Mouse (Mus musculus) midbrain, embryonic 12.5 days (tissue): ENCODE measurements around the gene Arl8b. TPM values are rescaled to one million over a fixed set of nuclear protein-coding genes. Genes with fewer than 3 reads are reported as not detected.

ENCODE experiments used
- ATAC-seq: fragments of 200-750 bp; cut with Nextera tagmentation; 2 replicates; pipeline ENCODE4 v1.8.0; 2017; ENCODE audit warnings: low read depth, moderate TSS enrichment, moderate library complexity; ENCODE audit not compliant: low FRiP score
- H3K27ac ChIP-seq: fragments of 300-500 bp; sonication (generic); replicated peaks from 2 replicates; pipeline ENCODE4 v1.5.1; 2016; ENCODE audit warnings: mild to moderate bottlenecking
- H3K27me3 ChIP-seq: fragments of 300-500 bp; sonication (generic); 2 replicates; pipeline ENCODE4 v1.6.1; 2016; ENCODE audit warnings: mild to moderate bottlenecking
- H3K36me3 ChIP-seq: fragments of 300-500 bp; sonication (generic); 2 replicates; pipeline ENCODE4 v1.6.1; 2016
- H3K4me1 ChIP-seq: fragments of 300-500 bp; sonication (generic); 2 replicates; pipeline ENCODE4 v1.6.1; 2016
- H3K4me2 ChIP-seq: fragments of 300-500 bp; sonication (generic); replicated peaks from 2 replicates; pipeline ENCODE4 v1.6.1; 2016; ENCODE audit warnings: mild to moderate bottlenecking, moderate library complexity
- H3K4me3 ChIP-seq: fragments of 300-500 bp; sonication (generic); 2 replicates; pipeline ENCODE4 v1.5.1; 2016; ENCODE audit warnings: mild to moderate bottlenecking
- H3K9ac ChIP-seq: fragments of 300-500 bp; sonication (generic); replicated peaks from 2 replicates; pipeline ENCODE4 v1.6.1; 2016; ENCODE audit warnings: mild to moderate bottlenecking, moderate library complexity
- H3K9me3 ChIP-seq: fragments of 300-500 bp; sonication (generic); 2 replicates; pipeline ENCODE4 v1.6.1; 2016; ENCODE audit warnings: mild to moderate bottlenecking
- WGBS: fragments of 180-500 bp; shearing (Covaris S2); methylation state at CpG from one replicate; pipeline ENCODE4 v1.1.7; 2016; 5-methylcytosine and 5-hydroxymethylcytosine counted together
- polyA plus RNA-seq: library from polyadenylated mRNA; unstranded; fragments of >200 nt; fragmentation: Nextera tagmentation; extraction: Ambion mirVana; gene quantifications from 2 replicates; pipeline ENCODE4 v1.2.1, GENCODE M21; 2016

Gene Arl8b
- polyA plus RNA-seq, 1 experiment from 2014 or later, result 74.2 TPM

DNA sequence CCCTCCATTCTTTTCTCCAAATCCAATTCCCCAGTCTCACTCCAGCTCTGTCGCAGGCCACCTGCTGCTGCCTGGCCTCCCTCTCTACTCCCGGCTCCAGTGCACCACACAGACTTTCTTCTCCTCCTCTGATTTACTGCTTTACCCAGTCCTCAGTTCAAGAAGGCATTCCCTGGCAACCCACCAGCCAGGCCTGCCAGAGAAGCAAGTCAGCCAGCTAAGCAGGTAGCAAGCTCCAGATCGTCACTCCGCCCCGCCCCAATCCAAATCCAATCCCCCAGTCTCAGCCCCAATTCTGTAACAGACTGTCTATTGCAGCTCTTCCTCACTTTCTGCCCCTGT is 23.2 kb upstream of the Arl8b start:
- Histone ChIP-seq H3K9me3 (no peaks in the 10 kb centered on the region), H3K36me3 (no peaks in the 10 kb centered on the region), H3K27ac (no peak overlapping the region), H3K4me3 (no peak overlapping the region), H3K4me1 (no peaks in the 10 kb centered on the region), H3K27me3 (no peaks in the 10 kb centered on the region), H3K4me2 (no peak overlapping the region), H3K9ac (no peak overlapping the region)
- WGBS, result 77% methylated on average over 5 of the region's 5 CpGs
- ATAC-seq, result no peak

DNA sequence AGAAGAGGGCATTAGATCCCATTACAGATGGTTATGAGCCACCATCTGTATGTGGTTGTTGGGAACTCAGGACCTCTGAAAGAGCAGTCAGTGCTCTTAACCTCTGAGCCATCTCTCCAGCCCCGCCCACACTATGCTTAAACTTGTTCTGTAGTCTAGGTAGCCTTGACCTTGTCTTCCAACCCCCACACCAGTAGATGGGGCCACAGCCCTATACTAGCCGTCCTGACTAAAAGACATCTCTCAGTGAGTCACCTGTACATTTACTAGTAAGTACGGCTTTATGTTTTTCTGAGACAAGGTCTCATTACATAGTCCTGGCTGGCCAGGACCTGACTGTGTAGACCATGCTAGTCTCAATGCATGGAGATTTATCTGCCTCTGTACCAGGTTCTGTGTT is 12.0 kb upstream of the Arl8b start:
- no peak overlapping the region for H3K4me3 ChIP-seq
- 87% methylated on average over 3 of the region's 3 CpGs for WGBS
- H3K27ac ChIP-seq, result no peak overlapping the region
- H3K9me3 ChIP-seq, result no peaks in the 10 kb centered on the region
- no peaks in the 10 kb centered on the region for H3K27me3 ChIP-seq
- H3K4me1 ChIP-seq, result no peaks in the 10 kb centered on the region
- no peaks in the 10 kb centered on the region for H3K36me3 ChIP-seq
- H3K9ac ChIP-seq, result no peak overlapping the region
- H3K4me2 ChIP-seq, result no peak overlapping the region
- ATAC-seq, result no peak

DNA sequence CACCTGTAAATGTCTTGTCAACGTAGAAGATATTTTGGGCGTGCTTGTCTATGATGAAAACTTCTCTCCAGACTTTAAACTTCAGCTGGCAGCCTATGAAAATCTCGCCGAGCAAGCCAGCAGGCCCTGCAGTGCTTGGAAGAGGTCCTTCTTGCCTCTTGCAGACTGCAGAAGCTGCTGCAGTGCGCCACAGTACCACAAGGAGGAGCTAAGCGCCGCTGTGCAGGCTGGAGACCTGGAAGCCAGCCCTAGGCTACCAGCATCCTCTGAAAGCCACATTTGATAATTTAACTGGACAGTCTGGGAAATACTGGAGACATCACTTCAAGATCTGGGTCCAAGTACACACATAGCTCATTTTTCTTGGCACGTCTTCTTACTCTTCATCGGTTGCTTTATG is 10.0 kb upstream of the Arl8b start:
- no peak overlapping the region for H3K9ac ChIP-seq
- H3K4me3 ChIP-seq, result no peak overlapping the region
- ATAC-seq, result peak; percentile 81; the same call in 1 of the 2 replicates
- no peaks in the 10 kb centered on the region for H3K4me1 ChIP-seq
- 16% methylated on average over 9 of the region's 9 CpGs for WGBS
- no peaks in the 10 kb centered on the region for H3K9me3 ChIP-seq
- no peak overlapping the region for H3K27ac ChIP-seq
- H3K4me2 ChIP-seq, result no peak overlapping the region
- H3K27me3 ChIP-seq, result no peaks in the 10 kb centered on the region
- H3K36me3 ChIP-seq, result no peaks in the 10 kb centered on the region

DNA sequence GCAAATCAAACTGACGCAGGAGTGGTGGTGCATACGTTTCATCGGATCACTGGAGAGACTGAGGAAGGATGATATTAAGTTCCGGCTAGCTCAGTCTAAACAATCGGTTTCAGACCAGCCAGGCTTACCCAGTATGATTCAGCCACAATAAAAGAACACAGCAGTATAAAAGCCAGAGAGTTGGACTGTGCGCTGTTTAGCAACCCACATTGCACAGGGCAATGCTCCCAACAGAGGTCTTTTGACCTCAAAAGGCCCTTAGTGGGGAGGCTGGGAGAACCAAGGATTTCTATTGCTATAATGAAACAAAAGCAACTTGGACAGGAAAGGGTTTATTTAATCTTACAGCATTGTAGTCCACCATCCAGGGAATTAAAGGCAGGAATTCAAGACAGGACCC is 9.4 kb upstream of the Arl8b start:
- Histone ChIP-seq H3K27me3 (no peaks in the 10 kb centered on the region), H3K4me3 (no peak overlapping the region), H3K4me1 (no peaks in the 10 kb centered on the region), H3K36me3 (no peaks in the 10 kb centered on the region), H3K27ac (no peak overlapping the region), H3K9ac (no peak overlapping the region), H3K9me3 (no peaks in the 10 kb centered on the region), H3K4me2 (no peak overlapping the region)
- WGBS, result 86% methylated on average over 6 of the region's 6 CpGs
- ATAC-seq, result no peak

DNA sequence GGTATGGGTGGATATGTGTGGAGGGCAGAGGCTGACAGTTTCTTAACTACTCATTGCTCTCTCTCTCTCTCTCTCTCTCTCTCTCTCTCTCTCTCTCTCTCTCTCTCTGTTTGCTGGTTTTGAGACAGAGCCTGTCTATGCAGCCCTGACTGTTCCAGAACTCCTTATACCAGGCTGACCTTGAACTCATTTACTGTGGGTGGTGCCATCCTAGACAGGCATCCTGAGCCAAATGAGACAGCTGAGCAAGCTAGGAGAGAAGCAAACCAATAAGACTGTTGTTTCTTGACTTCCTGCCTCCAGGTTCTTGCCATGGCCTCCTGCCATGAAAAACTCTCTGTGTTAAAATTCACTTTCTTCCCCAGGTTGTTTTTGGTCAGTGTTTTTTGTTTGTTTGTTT is 6.6 kb upstream of the Arl8b start:
- no peak for ATAC-seq
- Histone ChIP-seq H3K9ac (no peak overlapping the region), H3K27ac (no peak overlapping the region), H3K4me3 (no peak overlapping the region), H3K27me3 (no peaks in the 10 kb centered on the region), H3K36me3 (no peaks in the 10 kb centered on the region), H3K9me3 (no peaks in the 10 kb centered on the region), H3K4me2 (no peak overlapping the region), H3K4me1 (no peaks in the 10 kb centered on the region)

DNA sequence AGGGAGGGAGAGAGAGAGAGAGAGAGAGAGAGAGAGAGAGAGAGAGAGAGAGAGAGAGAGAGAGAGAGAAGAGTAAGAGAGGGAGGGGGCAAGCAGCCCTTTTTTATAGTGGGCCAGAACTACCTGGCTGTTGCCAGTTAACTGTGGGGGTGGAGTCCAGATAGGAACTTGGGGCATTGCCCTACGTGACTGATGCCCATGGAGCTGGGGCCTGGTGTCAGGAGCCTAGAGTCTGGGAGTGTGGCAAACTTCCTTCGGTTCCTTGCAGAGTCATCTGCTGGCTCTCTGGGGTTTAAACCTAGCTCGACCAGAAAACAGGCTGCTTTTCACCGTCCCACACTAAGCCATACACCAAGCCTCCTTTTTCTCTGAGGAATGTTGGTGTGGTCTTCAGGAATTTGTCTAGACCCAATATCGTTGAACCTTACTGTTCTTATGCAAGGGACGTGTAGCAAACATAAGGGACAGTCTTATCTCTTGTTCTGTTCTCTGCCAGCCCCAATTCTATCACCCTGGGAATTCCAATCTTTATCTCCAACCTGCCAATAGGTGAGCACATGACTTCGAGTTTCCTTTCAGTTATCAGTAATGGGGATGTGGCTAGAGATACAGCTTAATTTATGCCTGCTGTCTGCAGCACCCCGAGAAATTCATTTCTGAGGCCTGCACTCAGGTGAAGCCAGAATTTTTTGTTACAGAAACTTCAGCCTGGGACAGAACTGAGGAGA is 5.2 kb upstream of the Arl8b start:
- no peaks in the 10 kb centered on the region for H3K4me1 ChIP-seq
- H3K36me3 ChIP-seq, result no peaks in the 10 kb centered on the region
- no peak overlapping the region for H3K4me3 ChIP-seq
- H3K9ac ChIP-seq, result no peak overlapping the region
- ATAC-seq, result no peak
- H3K4me2 ChIP-seq, result no peak overlapping the region
- no peaks in the 10 kb centered on the region for H3K9me3 ChIP-seq
- H3K27ac ChIP-seq, result no peak overlapping the region
- H3K27me3 ChIP-seq, result no peaks in the 10 kb centered on the region
- WGBS, result 76% methylated on average over 8 of the region's 8 CpGs

DNA sequence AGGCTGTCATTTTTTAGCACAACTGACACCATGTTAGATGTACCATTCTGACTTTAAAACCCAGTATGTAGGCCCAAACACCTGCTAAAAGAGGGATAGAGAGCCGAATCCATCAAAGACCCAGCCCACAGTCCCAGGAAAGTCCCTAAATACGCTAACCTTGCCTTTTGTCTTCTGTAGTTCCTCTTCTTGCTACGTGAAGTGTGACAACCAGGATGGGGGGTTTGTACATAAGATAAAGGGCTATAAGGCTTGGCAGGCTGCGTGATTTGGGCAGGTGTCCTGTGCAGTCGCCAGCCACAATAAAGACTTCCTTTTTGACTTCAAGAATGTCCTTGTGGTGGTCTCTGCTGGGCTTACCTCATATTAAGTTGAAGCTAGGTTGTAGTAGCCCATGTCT is 4.5 kb upstream of the Arl8b start:
- Histone ChIP-seq H3K4me3 (no peak overlapping the region), H3K4me1 (no peaks in the 10 kb centered on the region), H3K36me3 (no peaks in the 10 kb centered on the region), H3K4me2 (no peak overlapping the region), H3K27me3 (no peaks in the 10 kb centered on the region), H3K9me3 (no peaks in the 10 kb centered on the region), H3K9ac (no peak overlapping the region), H3K27ac (no peak overlapping the region)
- ATAC-seq, result no peak
- 79% methylated on average over 5 of the region's 5 CpGs for WGBS

DNA sequence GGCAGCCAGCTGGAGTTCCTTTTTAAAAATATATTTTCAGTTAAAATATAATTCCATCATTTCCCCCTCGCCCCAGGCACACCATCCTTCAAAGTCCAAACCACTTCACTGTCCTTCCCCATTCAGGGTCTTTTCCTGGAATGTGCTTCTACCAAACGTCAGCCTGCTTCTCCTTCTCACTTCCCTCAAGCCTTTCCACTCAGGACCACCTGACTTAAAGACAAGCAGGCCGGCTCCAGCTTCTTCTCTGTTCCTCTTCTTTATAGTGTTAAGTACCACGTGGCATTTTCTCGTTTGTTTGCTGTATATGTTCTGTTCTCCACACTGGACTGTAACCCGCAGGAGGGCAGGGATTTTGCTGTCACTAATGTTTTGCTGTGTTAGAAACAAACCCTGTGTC is 1.0 kb upstream of the Arl8b start:
- H3K9ac ChIP-seq, result no peak overlapping the region
- H3K4me2 ChIP-seq, result no peak overlapping the region
- no peak overlapping the region for H3K27ac ChIP-seq
- 71% methylated on average over 6 of the region's 6 CpGs for WGBS
- H3K36me3 ChIP-seq, result no peaks in the 10 kb centered on the region
- no peaks in the 10 kb centered on the region for H3K9me3 ChIP-seq
- no peak overlapping the region for H3K4me3 ChIP-seq
- no peaks in the 10 kb centered on the region for H3K27me3 ChIP-seq
- no peak for ATAC-seq
- peaks cover 13% of the 10 kb centered on the region for H3K4me1 ChIP-seq

DNA sequence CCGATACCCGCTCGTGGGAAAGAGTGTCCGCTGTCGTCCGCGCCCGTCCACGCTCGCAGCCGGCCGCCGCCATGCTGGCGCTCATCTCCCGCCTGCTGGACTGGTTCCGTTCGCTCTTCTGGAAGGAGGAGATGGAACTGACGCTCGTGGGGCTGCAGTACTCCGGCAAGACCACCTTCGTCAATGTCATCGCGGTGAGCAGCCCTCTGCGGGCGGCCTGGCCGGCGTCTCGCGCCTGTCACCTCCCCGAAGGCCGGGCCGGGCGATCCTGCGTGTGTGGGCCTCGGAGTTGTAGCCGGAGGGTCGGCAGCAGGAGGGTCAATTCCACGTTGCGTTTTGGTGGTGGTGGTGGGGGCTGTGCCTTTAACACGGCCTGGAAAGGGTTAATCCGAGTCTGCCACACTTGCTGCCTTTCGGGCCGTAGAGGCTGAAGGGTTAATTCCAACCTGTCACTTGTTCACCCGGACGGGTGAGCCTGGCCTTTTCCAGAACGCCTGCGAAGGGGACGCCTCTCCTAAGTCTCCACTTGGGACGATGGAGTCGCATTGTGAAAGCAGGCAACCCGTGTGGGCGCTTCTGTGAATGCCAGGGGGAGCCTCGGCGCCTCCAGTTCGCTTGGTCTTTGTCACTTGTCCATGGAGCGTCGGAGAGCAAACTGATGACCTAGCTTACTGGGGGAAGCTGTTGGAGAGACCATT is 434 bp downstream of the Arl8b start:
- Histone ChIP-seq H3K4me2 (peak overlapping the region; percentile 69), H3K9ac (peak overlapping the region; percentile 80), H3K36me3 (no peaks in the 10 kb centered on the region), H3K4me1 (peaks cover 13% of the 10 kb centered on the region), H3K9me3 (no peaks in the 10 kb centered on the region), H3K27me3 (no peaks in the 10 kb centered on the region), H3K27ac (peak overlapping the region; percentile 78), H3K4me3 (peak overlapping the region; percentile 67)
- WGBS, result under 1% methylated on average over 57 of the region's 57 CpGs
- peak; percentile 78 for ATAC-seq

DNA sequence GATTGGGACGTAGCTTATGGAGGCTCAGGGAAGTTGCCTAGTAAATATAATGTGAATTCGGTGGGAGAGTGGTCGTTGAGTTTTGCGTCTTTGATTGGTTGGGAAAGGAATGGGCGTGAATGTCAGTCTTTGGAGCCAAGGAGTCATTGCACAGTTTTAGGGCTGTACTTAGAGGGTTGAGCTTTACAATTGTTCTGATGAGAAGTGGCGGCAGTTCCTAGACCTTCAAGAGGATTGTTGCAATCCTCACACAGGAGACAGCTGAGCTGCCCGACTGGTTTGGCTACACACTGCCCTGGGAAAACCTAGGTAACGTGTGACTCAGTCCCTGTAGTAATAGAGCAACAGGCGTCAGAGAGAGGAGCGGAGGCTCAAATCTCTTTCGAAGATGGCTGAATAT is 1.2 kb downstream of the Arl8b start:
- H3K4me1 ChIP-seq, result peaks cover 13% of the 10 kb centered on the region
- H3K27me3 ChIP-seq, result no peaks in the 10 kb centered on the region
- H3K36me3 ChIP-seq, result no peaks in the 10 kb centered on the region
- whole genome bisulfite sequencing, result 47% methylated on average over 11 of the region's 11 CpGs
- peak overlapping the region; percentile 69 for H3K4me2 ChIP-seq
- H3K9me3 ChIP-seq, result no peaks in the 10 kb centered on the region
- H3K4me3 ChIP-seq, result peak overlapping the region; percentile 67
- no peak for ATAC-seq
- H3K27ac ChIP-seq, result no peak overlapping the region
- H3K9ac ChIP-seq, result peak overlapping the region; percentile 80

DNA sequence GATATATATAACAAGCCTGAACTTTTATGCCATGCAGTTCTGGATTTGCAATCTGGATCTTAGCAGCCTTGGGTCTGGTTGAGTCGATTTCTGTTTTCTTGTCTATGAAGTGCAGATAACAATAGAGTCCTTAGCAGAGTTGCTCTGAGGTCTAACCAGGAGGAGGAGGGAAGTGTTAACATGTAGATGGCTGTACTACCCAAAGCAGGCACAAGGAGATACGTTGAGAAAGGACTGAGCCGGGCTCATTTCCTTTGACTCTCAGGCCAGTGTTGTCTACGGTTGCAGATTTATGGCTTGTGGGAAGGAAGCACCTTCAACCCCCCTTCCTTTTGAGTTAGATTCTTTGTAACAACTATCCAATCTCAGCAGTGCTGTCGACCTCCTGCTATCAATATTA is 1.9 kb downstream of the Arl8b start:
- H3K4me1 ChIP-seq, result peaks cover 13% of the 10 kb centered on the region
- no peak for ATAC-seq
- H3K9ac ChIP-seq, result no peak overlapping the region
- no peak overlapping the region for H3K27ac ChIP-seq
- 81% methylated on average over 5 of the region's 5 CpGs for WGBS
- H3K4me3 ChIP-seq, result peak overlapping the region; percentile 67; the same call in 1 of the 2 replicates
- H3K4me2 ChIP-seq, result peak overlapping the region; percentile 69
- no peaks in the 10 kb centered on the region for H3K36me3 ChIP-seq
- no peaks in the 10 kb centered on the region for H3K9me3 ChIP-seq
- no peaks in the 10 kb centered on the region for H3K27me3 ChIP-seq

DNA sequence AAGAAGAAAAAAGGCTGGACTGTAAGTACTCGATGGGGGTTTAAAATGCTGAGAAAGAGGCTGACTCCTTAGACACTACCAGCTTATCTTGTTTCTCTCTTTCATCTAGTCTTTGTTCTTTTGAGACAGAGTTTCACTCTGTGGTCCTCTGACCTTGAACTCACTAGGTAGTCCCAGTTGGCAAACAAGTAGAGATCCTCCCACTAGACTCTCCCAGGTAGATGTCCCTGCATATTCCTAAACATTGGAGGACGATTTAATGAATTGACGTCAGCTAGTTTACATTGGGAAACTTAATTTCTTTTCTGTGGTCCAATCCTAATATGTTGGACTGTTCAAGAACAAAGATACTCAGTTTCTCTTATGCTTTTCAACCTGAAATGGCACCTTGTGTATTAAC is 2.7 kb downstream of the Arl8b start:
- WGBS, result 87% methylated on average over 3 of the region's 3 CpGs
- no peaks in the 10 kb centered on the region for H3K27me3 ChIP-seq
- no peaks in the 10 kb centered on the region for H3K36me3 ChIP-seq
- no peak for ATAC-seq
- H3K4me1 ChIP-seq, result peaks cover 13% of the 10 kb centered on the region
- no peak overlapping the region for H3K4me2 ChIP-seq
- no peaks in the 10 kb centered on the region for H3K9me3 ChIP-seq
- H3K27ac ChIP-seq, result no peak overlapping the region
- no peak overlapping the region for H3K4me3 ChIP-seq
- no peak overlapping the region for H3K9ac ChIP-seq

DNA sequence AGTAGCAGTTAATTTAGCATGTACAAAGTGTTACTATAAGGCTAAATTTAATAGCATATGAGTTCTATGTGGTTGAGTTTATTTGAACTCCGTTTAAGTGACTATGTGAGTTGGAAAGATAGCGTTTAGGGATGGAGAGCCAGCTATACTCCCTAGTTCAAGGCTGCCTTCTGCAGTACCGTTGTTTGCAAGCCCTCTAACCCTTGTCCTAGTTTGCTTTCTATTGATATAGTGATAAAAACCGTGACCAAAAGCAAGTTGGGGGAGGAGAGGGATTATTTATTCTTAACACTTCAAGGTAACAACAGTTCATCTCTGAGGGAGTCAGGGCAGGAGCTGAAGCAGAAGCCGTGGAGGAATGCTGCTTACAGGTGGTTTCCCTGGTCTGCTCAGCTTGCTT is 8.6 kb downstream of the Arl8b start:
- H3K4me1 ChIP-seq, result peaks cover 3% of the 10 kb centered on the region; the same call in 1 of the 2 replicates
- no peak overlapping the region for H3K4me2 ChIP-seq
- H3K9me3 ChIP-seq, result no peaks in the 10 kb centered on the region
- 84% methylated on average over 5 of the region's 5 CpGs for WGBS
- H3K27me3 ChIP-seq, result no peaks in the 10 kb centered on the region
- no peak overlapping the region for H3K9ac ChIP-seq
- H3K4me3 ChIP-seq, result no peak overlapping the region
- H3K36me3 ChIP-seq, result no peaks in the 10 kb centered on the region
- no peak for ATAC-seq
- no peak overlapping the region for H3K27ac ChIP-seq
